Mouse (Mus musculus): ENCODE results near the gene Mtnr1a. TPM values are rescaled to one million over a fixed set of nuclear protein-coding genes. Genes with fewer than 3 reads are reported as not detected.

Gene Mtnr1a
- total RNA-seq, 1 experiment from 2014 or later = not detected

GRCm38 (mm10) chr8:45080850-45081249, 11.9 kb downstream of the Mtnr1a start:
- ATAC-seq (ENCODE audit: extremely low read depth, insufficient number of reproducible peaks, low FRiP score, poor library complexity, severe bottlenecking) = no peak

- ATAC-seq (ENCODE audit: extremely low read depth, insufficient number of reproducible peaks, low FRiP score, poor library complexity, severe bottlenecking) = no peak
Observed at GRCm38 (mm10) chr8:45093599-45093998, 24.7 kb downstream of the Mtnr1a start.

- ATAC-seq (ENCODE audit: extremely low read depth, insufficient number of reproducible peaks, low FRiP score, poor library complexity, severe bottlenecking) = no peak
Observed at GRCm38 (mm10) chr8:45109371-45110063, 40.6 kb downstream of the Mtnr1a start.

GRCm38 (mm10) chr8:45110064-45110812, 41.3 kb downstream of the Mtnr1a start:
- no peak for ATAC-seq (ENCODE audit: extremely low read depth, insufficient number of reproducible peaks, low FRiP score, poor library complexity, severe bottlenecking)

- ATAC-seq (ENCODE audit: extremely low read depth, insufficient number of reproducible peaks, low FRiP score, poor library complexity, severe bottlenecking) = no peak
Observed at GRCm38 (mm10) chr8:45110813-45111104, 41.8 kb downstream of the Mtnr1a start.

GRCm38 (mm10) chr8:45111820-45112219, 42.9 kb downstream of the Mtnr1a start:
- no peak for ATAC-seq (ENCODE audit: extremely low read depth, insufficient number of reproducible peaks, low FRiP score, poor library complexity, severe bottlenecking)

- no peak for ATAC-seq (ENCODE audit: extremely low read depth, insufficient number of reproducible peaks, low FRiP score, poor library complexity, severe bottlenecking)
Observed at GRCm38 (mm10) chr8:45117588-45117987, 48.7 kb downstream of the Mtnr1a start.

GRCm38 (mm10) chr8:45125680-45126079, 56.7 kb downstream of the Mtnr1a start:
- no peak for ATAC-seq (ENCODE audit: extremely low read depth, insufficient number of reproducible peaks, low FRiP score, poor library complexity, severe bottlenecking)

Other genes starting within 250 kb of the Mtnr1a start
- gene Fat1, start 133.7 kb upstream of the Mtnr1a start, total RNA-seq (2017) = 0.12 and 0.23 TPM in 2 replicates
- not detected in 2 replicates for gene F11, start 192.9 kb downstream of the Mtnr1a start, total RNA-seq (2017)
- gene Klkb1, start 225.7 kb downstream of the Mtnr1a start, total RNA-seq (2017) = not detected in 2 replicates
- not detected in 2 replicates for gene Gm45753, start 239.3 kb downstream of the Mtnr1a start, total RNA-seq (2017)